8 mouse cellular contexts compared by ENCODE assay signal in genomic region chr1:119420189-119420983, GRCm38 (mm10). TPM values are rescaled to one million over a fixed set of nuclear protein-coding genes. Genes with fewer than 3 reads are reported as not detected.
DNase-seq lines count a peak whose midpoint lies in the region; ATAC-seq and TF ChIP-seq lines count a peak whose summit lies in the region.
"Had no signal": no experiment of that assay in that cellular context is flagged by ENCODE, and none has a peak within 500 bp of the region (broad histone marks: within the 10 kb centered on the region; RNA-seq: fewer than 3 reads in every experiment).

No protein-coding gene starts in this region.

- 0 out of 2 replicates have a peak, but pooled peaks have one; percentile 10 for ATAC-seq in forebrain, embryonic 16.5 days
- no peak for ATAC-seq in liver, embryonic 15.5 days (ENCODE audit: insufficient read depth)
- no peak; the same call in 1 of the 2 replicates for ATAC-seq in stomach, embryonic 15.5 days (ENCODE audit: insufficient read depth, low FRiP score, low read depth)

- peak overlapping the region; percentile 43 for H3K4me3 ChIP-seq in cortical plate, adult 2 months (ENCODE audit: insufficient read depth, low read length)
- H3K4me3 ChIP-seq in forebrain, embryonic 16.5 days (replicated peaks; ENCODE audit: low read length): peak overlapping the region; percentile 68
- peak overlapping the region; percentile 50 for H3K4me3 ChIP-seq in liver, embryonic 15.5 days (replicated peaks)
- peak overlapping the region; percentile 62 for H3K4me3 ChIP-seq in stomach, embryonic 15.5 days (replicated peaks)

- WGBS in forebrain, embryonic 16.5 days: under 1% methylated on average over 60 of the region's 76 CpGs
- 2% methylated on average over 76 of the region's 76 CpGs for WGBS in liver, embryonic 15.5 days (ENCODE audit: insufficient replicate concordance)
- WGBS in stomach, embryonic 15.5 days: 2% methylated on average over 75 of the region's 76 CpGs

- peak overlapping the region; percentile 86 for H3K4me2 ChIP-seq in forebrain, embryonic 16.5 days (ENCODE audit: low read length)
- peak overlapping the region; percentile 70 for H3K4me2 ChIP-seq in liver, embryonic 15.5 days
- peak overlapping the region; percentile 99 for H3K4me2 ChIP-seq in stomach, embryonic 15.5 days

- no peaks in the 10 kb centered on the region for H3K36me3 ChIP-seq in forebrain, embryonic 16.5 days (ENCODE audit: control insufficient read depth, insufficient read depth)
- H3K36me3 ChIP-seq in liver, embryonic 15.5 days (replicated peaks): no peaks in the 10 kb centered on the region
- no peaks in the 10 kb centered on the region for H3K36me3 ChIP-seq in stomach, embryonic 15.5 days

- no peak overlapping the region for H3K27ac ChIP-seq in cortical plate, adult 2 months (ENCODE audit: insufficient read depth, low read length)
- H3K27ac ChIP-seq in forebrain, embryonic 16.5 days (ENCODE audit: low read length): peak overlapping the region; percentile 88
- H3K27ac ChIP-seq in liver, embryonic 15.5 days (replicated peaks): no peak overlapping the region
- no peak overlapping the region for H3K27ac ChIP-seq in stomach, embryonic 15.5 days

- DNase-seq in layer of hippocampus, postnatal 36 days: peak; percentile 14 to 28
- no peak for DNase-seq in layer of hippocampus, adult 8-10 months (ENCODE audit: low spot score in 2 of 2)
- no peak for DNase-seq in urinary bladder, postnatal 14 days (ENCODE audit: low spot score)

- no peaks in the 10 kb centered on the region for H3K27me3 ChIP-seq in forebrain, embryonic 16.5 days (replicated peaks; ENCODE audit: control insufficient read depth, insufficient read depth, low read length)
- H3K27me3 ChIP-seq in liver, embryonic 15.5 days: peaks cover 94% of the 10 kb centered on the region
- H3K27me3 ChIP-seq in stomach, embryonic 15.5 days (replicated peaks): peaks cover 70% of the 10 kb centered on the region

- H3K9ac ChIP-seq in forebrain, embryonic 16.5 days (replicated peaks; ENCODE audit: low read depth, low read length): peak overlapping the region; percentile 89
- no peak overlapping the region for H3K9ac ChIP-seq in liver, embryonic 15.5 days
- no peak overlapping the region for H3K9ac ChIP-seq in stomach, embryonic 15.5 days

- no peaks in the 10 kb centered on the region for H3K9me3 ChIP-seq in forebrain, embryonic 16.5 days (ENCODE audit: control insufficient read depth, low read length)
- no peaks in the 10 kb centered on the region for H3K9me3 ChIP-seq in liver, embryonic 15.5 days (replicated peaks)
- H3K9me3 ChIP-seq in stomach, embryonic 15.5 days: no peaks in the 10 kb centered on the region

- TF ChIP-seq CTCF in cortical plate, adult 2 months (IDR thresholded peaks at IDR 0.05; ENCODE audit: extremely low read depth, insufficient read depth, low read length): no peak

- TF ChIP-seq POLR2A in cortical plate, adult 2 months (IDR thresholded peaks at IDR 0.05; ENCODE audit: extremely low read depth, insufficient read depth, low read length): no peak

- no peaks in the 10 kb centered on the region for H3K4me1 ChIP-seq in cortical plate, adult 2 months (ENCODE audit: control insufficient read depth, insufficient read depth, low read length)
- H3K4me1 ChIP-seq in forebrain, embryonic 16.5 days (replicated peaks; ENCODE audit: control insufficient read depth, insufficient read depth, low read length): peaks cover 44% of the 10 kb centered on the region
- H3K4me1 ChIP-seq in liver, embryonic 15.5 days (replicated peaks): peaks cover 21% of the 10 kb centered on the region; the same call in 1 of the 2 replicates
- H3K4me1 ChIP-seq in stomach, embryonic 15.5 days: peaks cover 20% of the 10 kb centered on the region

RNA-seq across cellular contexts. Expression of gene Inhbb, which starts 1.7 kb away (rescaled TPM):
- total RNA-seq in layer of hippocampus, postnatal 36 days (2021): 1 to 10 TPM; 6.0 to 7.6 TPM
- total RNA-seq in layer of hippocampus, adult 8-10 months (2022): 1 to 10 TPM; 3.7 to 5.1 (median 4.6) TPM
- 3.5 TPM in 2 replicates for polyA plus RNA-seq in cortical plate, adult 2 months (2012; rRNA removed)
- 5.9 and 7.4 TPM in 2 replicates for polyA plus RNA-seq in forebrain, embryonic 16.5 days (2015; fragmentation: Nextera tagmentation; extraction: Ambion mirVana)
- 0.09 TPM in 2 replicates for polyA plus RNA-seq in liver, embryonic 15.5 days (2015; fragmentation: Nextera tagmentation; extraction: Ambion mirVana)
- 0.93 and 1.2 TPM in 2 replicates for polyA plus RNA-seq in stomach, embryonic 15.5 days (2015; fragmentation: Nextera tagmentation; extraction: Ambion mirVana)
- total RNA-seq: common myeloid progenitor, adult 5-6 weeks had no signal

Comparison
In these comparisons a context has a peak if more than half of its experiments do, and no peak if none do; other contexts are left out.
1. DNase-seq: peak in layer of hippocampus, postnatal 36 days (2 of 2); none in layer of hippocampus, adult 8-10 months (0 of 2) and urinary bladder, postnatal 14 days (single experiment).
2. Peak in every context shown above with its lines, with median percentiles within 50 percentile points of each other: H3K4me3 ChIP-seq and H3K4me2 ChIP-seq.